Mouse (Mus musculus) kidney, postnatal 0 days (tissue): ENCODE measurements around the gene Glg1. TPM values are rescaled to one million over a fixed set of nuclear protein-coding genes. Genes with fewer than 3 reads are reported as not detected.
"Not testable (repeated sequence)": the region's sequence is repeated elsewhere in the genome, so short reads cannot be mapped to it uniquely, and the experiment has no call there.

ENCODE experiments used
- ATAC-seq: fragments of 200-750 bp; cut with Nextera tagmentation; replicated peaks from 2 replicates; pipeline ENCODE4 v1.8.0; 2017; ENCODE audit warnings: low read depth, moderate number of reproducible peaks, moderate TSS enrichment, moderate library complexity; ENCODE audit not compliant: low FRiP score
- DNase-seq: peaks from one replicate; pipeline ENCODE4 v3.0.0-alpha.2; 2016; ENCODE audit warnings: low spot score
- H3K27ac ChIP-seq: fragments of 300-500 bp; sonication (generic); 2 replicates; pipeline ENCODE4 v1.5.1; 2014; ENCODE audit warnings: mild to moderate bottlenecking
- H3K27me3 ChIP-seq: fragments of 300-500 bp; sonication (generic); 2 replicates; pipeline ENCODE4 v1.6.1; 2014; ENCODE audit warnings: low read length, mixed read lengths; ENCODE audit not compliant: insufficient read depth
- H3K36me3 ChIP-seq: fragments of 300-500 bp; sonication (generic); 2 replicates; pipeline ENCODE4 v1.6.1; 2014; ENCODE audit warnings: low read length, mixed read lengths; ENCODE audit not compliant: insufficient read depth
- H3K4me1 ChIP-seq: fragments of 300-500 bp; sonication (generic); replicated peaks from 2 replicates; pipeline ENCODE4 v1.6.1; 2014; ENCODE audit warnings: antibody characterized with exemption, low read length, mixed read lengths; ENCODE audit not compliant: insufficient read depth
- H3K4me2 ChIP-seq: fragments of 300-500 bp; sonication (generic); 2 replicates; pipeline ENCODE4 v1.6.1; 2014; ENCODE audit warnings: mild to moderate bottlenecking, low read length, moderate library complexity, mixed read lengths
- H3K4me3 ChIP-seq: fragments of 300-500 bp; sonication (generic); replicated peaks from 2 replicates; pipeline ENCODE4 v1.5.1; 2014; ENCODE audit warnings: low read depth, low read length
- H3K9ac ChIP-seq: fragments of 300-500 bp; sonication (generic); 2 replicates; pipeline ENCODE4 v1.6.1; 2014; ENCODE audit warnings: low read depth, low read length
- H3K9me3 ChIP-seq: fragments of 300-500 bp; sonication (generic); replicated peaks from 2 replicates; pipeline ENCODE4 v1.6.1; 2016; ENCODE audit warnings: low read length, inconsistent platforms, mixed read lengths
- CTCF ChIP-seq: IDR thresholded peaks from 2 replicates; pipeline ENCODE4 v1.5.1; 2016; ENCODE audit warnings: antibody characterized with exemption, low read depth, mild to moderate bottlenecking, moderate library complexity
- WGBS: fragments of 180-500 bp; shearing (Covaris S2); extraction: QIAGEN DNeasy Blood & Tissue Kit; methylation state at CpG from one replicate; pipeline ENCODE4 v1.1.7; 2014; 5-methylcytosine and 5-hydroxymethylcytosine counted together
- polyA plus RNA-seq: library from polyadenylated mRNA; unstranded; fragments of >200 nt; fragmentation: Nextera tagmentation; extraction: Ambion mirVana; gene quantifications from 2 replicates; pipeline ENCODE4 v1.2.1, GENCODE M21; 2015

Gene Glg1
- polyA plus RNA-seq, 1 experiment from 2014 or later: 63.0 TPM

GRCm38 (mm10) chr8:111185472-111185947 lies 73.5 kb downstream of the Glg1 start:
- no peak for TF ChIP-seq CTCF
- peaks cover 48% of the 10 kb centered on the region; the same call in 1 of the 2 replicates for H3K36me3 ChIP-seq
- no peak for DNase-seq

GRCm38 (mm10) chr8:111171661-111172060 lies 87.4 kb downstream of the Glg1 start:
- Histone ChIP-seq H3K4me2 (no peak overlapping the region), H3K36me3 (peaks cover 55% of the 10 kb centered on the region), H3K9me3 (no peaks in the 10 kb centered on the region), H3K9ac (no peak overlapping the region), H3K4me1 (no peaks in the 10 kb centered on the region), H3K27me3 (no peaks in the 10 kb centered on the region), H3K27ac (no peak overlapping the region), H3K4me3 (no peak overlapping the region)
- WGBS: 78% methylated on average over 5 of the region's 5 CpGs
- DNase-seq: no peak
- TF ChIP-seq CTCF: no peak
- ATAC-seq: no peak

More at GRCm38 (mm10) chr8:111185472-111185947, 73.5 kb downstream of the Glg1 start:
- Histone ChIP-seq H3K9me3 (no peaks in the 10 kb centered on the region), H3K4me2 (no peak overlapping the region), H3K4me1 (no peaks in the 10 kb centered on the region), H3K27me3 (no peaks in the 10 kb centered on the region), H3K4me3 (no peak overlapping the region), H3K27ac (no peak overlapping the region), H3K9ac (no peak overlapping the region)
- no peak for ATAC-seq
- 68% methylated on average over 4 of the region's 4 CpGs for WGBS

DNA sequence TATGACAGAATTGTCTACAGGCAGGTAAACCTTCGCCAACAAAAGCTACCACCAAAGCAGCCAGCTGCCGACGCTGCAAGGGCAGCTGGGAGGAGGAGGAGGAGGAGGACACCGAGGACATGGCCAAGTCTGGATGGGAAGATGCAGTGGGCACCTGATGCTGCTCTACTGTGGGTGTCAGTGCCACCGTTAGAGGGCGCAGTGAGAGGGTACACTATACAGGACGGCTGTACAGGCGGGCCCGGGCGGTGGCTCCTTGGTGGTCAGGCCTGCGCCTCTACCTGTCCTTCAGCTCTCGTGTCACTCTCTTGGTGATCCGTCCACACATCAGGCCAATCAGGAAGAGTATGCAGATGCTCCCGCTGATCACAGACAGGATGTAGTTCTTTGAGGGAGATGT lies 101.4 kb downstream of the Glg1 start:
- DNase-seq (peak; percentile 59), ATAC-seq (peak; percentile 80)
- Histone ChIP-seq H3K4me1 (no peaks in the 10 kb centered on the region), H3K9ac (no peak overlapping the region), H3K9me3 (no peaks in the 10 kb centered on the region), H3K4me2 (no peak overlapping the region), H3K36me3 (peaks cover 66% of the 10 kb centered on the region), H3K4me3 (no peak overlapping the region), H3K27me3 (no peaks in the 10 kb centered on the region), H3K27ac (no peak overlapping the region)
- WGBS: 55% methylated on average over 14 of the region's 14 CpGs
- TF ChIP-seq CTCF: peak; percentile 66

DNA sequence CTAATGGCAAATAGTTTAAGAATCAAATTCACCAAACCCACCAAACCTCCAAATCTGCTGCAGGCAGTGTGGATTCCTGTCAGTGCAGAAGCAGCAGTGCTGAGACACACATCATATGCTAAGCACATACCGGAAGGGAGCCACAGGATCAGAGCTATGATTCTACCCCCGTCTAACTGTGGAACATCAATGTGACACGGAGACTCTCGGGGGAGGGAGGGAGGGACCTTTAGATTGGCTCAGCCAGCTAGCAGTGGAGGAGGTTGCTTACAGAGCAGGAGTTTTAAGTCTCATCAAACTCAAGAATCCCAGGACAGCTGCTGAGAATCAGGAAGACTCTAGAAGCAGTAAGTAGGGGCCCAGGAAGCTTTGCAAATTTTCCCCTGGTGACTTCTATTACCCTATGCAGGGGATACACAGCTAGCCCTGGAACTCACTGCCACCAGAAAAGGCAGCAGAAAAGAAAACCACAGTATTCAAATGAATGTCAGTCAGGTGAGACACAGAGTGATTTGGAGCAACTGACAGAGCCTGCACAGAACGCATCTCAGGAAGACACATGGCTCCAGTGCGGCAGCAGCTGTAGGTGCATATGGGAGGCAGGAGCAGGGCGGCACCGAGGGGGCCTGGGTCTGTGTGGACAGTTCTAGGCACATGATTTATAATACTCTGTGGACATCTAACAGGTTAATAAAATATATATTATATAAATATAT lies 103.1 kb downstream of the Glg1 start:
- DNase-seq (peak; percentile 4), ATAC-seq (no peak)
- H3K4me1 ChIP-seq: no peaks in the 10 kb centered on the region
- peaks cover 52% of the 10 kb centered on the region for H3K36me3 ChIP-seq
- H3K4me3 ChIP-seq: no peak overlapping the region
- WGBS: 73% methylated on average over 8 of the region's 8 CpGs
- H3K27ac ChIP-seq: no peak overlapping the region
- H3K9ac ChIP-seq: no peak overlapping the region
- H3K9me3 ChIP-seq: no peaks in the 10 kb centered on the region
- no peaks in the 10 kb centered on the region for H3K27me3 ChIP-seq
- TF ChIP-seq CTCF: no peak
- H3K4me2 ChIP-seq: no peak overlapping the region

DNA sequence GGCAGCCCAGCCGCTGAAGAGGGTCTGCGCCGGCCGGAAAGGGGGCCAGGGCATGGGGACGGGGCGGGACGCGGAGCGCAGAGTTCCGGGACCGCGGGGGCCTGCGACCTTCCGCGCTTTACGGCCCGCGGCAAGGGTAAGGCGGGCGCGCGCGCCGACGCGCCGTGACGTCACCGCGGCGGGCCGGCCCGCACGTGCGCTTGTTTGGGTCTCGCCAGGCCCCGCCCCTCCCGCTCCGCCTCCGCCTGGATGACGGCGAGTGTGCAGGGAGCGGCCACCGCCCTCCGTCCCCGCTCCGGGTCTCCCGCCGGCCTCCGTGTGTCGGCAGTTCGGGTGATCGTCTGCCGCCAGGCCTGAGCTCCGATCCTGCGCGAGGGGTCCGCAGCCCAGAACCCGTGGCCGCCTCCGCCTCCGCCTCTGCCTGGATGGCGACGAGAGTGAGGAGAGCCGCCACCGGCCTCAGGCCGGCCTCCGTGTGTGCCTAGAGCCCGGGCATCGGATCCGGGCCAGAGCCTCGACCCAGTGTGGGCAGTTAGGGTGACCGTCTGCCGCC lies 113.5 kb downstream of the Glg1 start:
- H3K4me1 ChIP-seq, H3K9me3 ChIP-seq, H3K36me3 ChIP-seq, H3K27me3 ChIP-seq: not testable (repeated sequence)
- peak overlapping the region; percentile 61 for H3K4me2 ChIP-seq
- 3% methylated on average over 53 of the region's 74 CpGs for WGBS
- ATAC-seq: peak; percentile 92
- peak overlapping the region; percentile 72 for H3K9ac ChIP-seq
- H3K27ac ChIP-seq: peak overlapping the region; percentile 62
- peak; percentile 92 for DNase-seq
- H3K4me3 ChIP-seq: peak overlapping the region; percentile 61

DNA sequence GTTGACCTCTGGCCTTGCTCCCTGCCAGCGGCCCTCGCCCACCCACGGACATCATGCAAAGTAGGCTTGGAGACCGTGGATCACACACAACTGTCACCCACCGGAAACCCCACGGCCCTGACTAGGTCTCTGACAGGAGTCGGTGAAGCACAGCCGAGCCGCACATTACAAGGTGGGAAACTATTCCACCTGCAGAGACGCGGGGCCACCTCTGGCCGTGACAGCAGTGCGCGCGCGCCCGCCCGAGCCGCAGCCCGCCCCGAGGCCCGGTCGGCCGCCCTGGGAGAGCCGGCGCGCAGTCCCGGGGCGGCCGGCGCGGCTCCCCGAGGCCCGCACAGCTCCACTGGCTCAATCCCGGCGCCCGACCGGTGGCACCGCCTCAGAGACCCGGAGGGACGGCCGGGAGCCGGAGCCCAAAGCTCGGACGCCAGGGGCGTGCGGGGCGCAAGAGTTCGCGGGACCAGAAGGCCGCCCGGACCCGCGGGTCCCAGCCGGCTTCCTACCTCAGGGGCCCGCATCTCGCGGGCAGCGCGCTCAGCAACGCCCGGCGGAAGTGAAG lies 114.0 kb downstream of the Glg1 start:
- Histone ChIP-seq H3K27ac (peak overlapping the region; percentile 62), H3K9ac (peak overlapping the region; percentile 72), H3K4me2 (peak overlapping the region; percentile 70), H3K4me3 (peak overlapping the region; percentile 61)
- peak; percentile 76 for ATAC-seq
- H3K4me1 ChIP-seq, H3K9me3 ChIP-seq, H3K36me3 ChIP-seq, DNase-seq, H3K27me3 ChIP-seq: not testable (repeated sequence)
- under 1% methylated on average over 48 of the region's 63 CpGs for WGBS
